Mouse (Mus musculus) layer of hippocampus, postnatal 10 days (tissue): ENCODE measurements around the gene Glis1. TPM values are rescaled to one million over a fixed set of nuclear protein-coding genes. Genes with fewer than 3 reads are reported as not detected.

Experiments used
- DNase-seq, 2 experiments: peaks; one replicate each; pipeline ENCODE4 v3.0.0; 2021; ENCODE audit warnings: low spot score in 2 of 2
- total RNA-seq, 2 experiments: library from RNA; stranded (reverse); gene quantifications; 2 replicates each; pipeline ENCODE4 v1.2.3; 2021

Gene Glis1
- total RNA-seq, 2 experiments from 2014 or later: 1.1 to 2.4 TPM

DNA sequence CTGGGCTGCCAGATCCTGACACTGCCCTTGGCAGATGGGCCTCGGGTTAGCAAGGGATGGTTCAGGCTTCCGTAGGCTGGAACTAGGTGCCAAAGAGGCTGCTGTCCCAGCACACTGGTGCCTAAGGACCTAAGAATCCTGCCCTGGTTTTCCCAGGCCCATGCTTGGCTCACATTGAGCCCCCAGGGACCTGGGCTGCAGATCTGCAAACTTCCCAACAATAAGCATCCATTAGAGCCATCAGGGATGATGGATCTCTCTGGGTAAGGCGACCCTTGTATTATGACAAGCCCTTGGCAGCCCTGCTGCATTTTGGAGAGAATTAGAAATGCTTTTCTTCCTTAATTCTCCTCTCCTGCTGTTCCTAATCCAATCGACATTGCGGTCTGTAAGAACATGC, 187.0 kb downstream of the Glis1 start:
- no peak for DNase-seq

- DNase-seq: no peak
Measured at GRCm38 (mm10) chr4:107622296-107622695, 187.9 kb downstream of the Glis1 start.

DNA sequence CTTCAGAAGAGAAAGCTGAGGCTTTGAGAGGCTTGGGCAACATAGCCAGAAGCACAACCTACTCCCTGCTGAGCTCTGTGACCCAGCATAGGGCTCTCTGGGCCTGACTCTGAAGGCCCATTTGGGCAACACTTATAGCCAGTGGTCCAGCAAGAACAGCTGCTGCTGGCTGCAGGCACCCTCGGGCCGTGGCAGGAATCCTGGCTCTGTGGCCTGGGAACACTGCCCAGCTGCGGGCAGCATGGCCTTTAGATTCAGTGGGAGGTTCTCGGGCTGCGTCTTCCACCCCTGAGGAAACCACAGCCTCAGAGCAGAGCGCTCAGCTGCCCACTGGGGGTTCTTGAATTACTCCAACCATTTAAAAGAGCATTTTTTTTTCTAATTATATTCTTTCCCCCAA, 189.5 kb downstream of the Glis1 start:
- DNase-seq: no peak

DNA sequence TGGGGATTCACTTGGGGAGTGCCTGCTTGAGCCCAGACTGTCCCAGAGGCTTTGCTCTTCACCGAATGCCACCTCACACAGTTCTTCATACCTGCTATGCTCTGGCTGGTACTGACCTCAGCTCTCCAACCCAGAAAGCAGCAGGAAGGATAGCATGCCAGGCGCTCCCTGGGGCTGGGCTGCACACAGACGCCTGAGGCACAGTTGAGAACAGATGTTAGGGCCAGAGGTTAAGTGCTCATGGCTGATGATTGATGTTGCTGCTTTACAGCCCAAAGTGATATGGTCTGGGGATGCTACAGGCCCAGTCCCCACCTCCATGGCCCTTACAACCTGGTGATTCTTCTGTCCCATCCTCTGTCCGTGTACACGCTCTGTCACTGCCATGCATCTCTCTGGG, 190.6 kb downstream of the Glis1 start:
- DNase-seq: no peak

- no peak for DNase-seq
Measured at GRCm38 (mm10) chr4:107628226-107628625, 193.8 kb downstream of the Glis1 start.

GRCm38 (mm10) chr4:107628921-107629411, 194.6 kb downstream of the Glis1 start:
- no peak for DNase-seq

- no peak for DNase-seq
Measured at GRCm38 (mm10) chr4:107634631-107635030, 200.2 kb downstream of the Glis1 start.

- no peak for DNase-seq
Measured at GRCm38 (mm10) chr4:107636099-107636498, 201.7 kb downstream of the Glis1 start.

DNA sequence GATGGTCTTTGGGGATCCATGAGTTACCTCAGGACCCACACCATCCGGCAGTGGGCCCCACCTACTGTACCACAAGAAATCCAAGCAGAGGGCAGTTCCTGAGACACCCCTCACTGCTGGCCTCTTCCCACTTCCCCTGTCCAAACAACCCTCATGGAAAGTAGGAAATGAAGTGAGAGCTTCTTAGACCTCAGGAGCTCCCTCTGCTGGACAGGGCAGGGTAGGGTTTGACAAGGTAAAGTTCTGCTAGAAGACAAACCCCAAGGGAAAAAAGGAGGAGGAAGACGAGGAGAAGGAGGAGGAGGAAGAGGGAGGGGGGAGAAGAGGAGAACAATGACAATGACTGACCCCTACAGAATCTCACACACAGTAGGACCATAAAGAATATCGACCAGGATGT, 203.3 kb downstream of the Glis1 start:
- peak; percentile 29 to 40 for DNase-seq

GRCm38 (mm10) chr4:107638303-107638702, 203.9 kb downstream of the Glis1 start:
- no peak for DNase-seq

DNA sequence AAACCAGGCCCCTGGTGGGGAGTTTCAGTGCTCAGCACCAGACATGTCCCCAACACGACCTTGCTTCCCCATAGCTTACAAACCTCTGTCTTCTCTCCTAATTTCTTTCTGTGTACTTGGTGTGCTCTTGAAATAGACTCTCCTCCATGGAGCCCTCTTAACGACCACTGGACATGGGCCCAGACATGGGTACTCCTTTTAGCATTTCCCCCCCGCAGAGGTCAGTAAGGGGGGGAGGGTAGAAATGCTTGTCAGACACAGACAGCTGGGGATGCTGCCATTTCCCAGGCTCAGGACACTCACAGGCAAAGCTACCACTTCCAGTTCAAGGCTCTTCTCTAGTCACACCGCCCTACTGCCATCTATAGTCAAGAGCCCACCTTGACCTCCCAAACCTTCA, 207.2 kb downstream of the Glis1 start:
- no peak for DNase-seq

DNA sequence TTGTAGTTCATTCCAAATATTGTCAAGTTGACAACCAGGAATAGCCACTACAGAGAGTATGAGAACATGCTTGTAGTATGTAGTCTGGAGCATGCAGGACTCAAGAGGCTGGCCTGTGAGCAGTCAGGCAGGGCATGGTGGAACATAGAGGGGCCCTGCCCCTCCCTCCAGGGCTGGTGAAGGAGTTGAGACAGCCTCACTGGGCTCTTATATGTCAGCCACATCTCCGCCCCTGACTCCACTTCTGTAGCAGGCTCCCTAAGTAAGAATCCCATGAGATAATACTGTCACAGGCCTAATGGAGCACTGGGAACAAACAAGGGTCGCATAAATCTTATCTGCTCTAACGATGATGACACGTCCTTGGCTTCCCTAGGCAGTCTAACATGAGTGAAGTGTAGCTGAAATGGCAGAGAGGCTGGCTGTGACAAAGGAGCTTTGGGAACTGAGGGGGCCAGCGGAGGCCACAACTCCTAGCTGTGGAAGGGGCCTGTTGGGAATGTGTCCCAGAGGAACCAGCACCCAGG, 214.6 kb downstream of the Glis1 start:
- DNase-seq: no peak

DNA sequence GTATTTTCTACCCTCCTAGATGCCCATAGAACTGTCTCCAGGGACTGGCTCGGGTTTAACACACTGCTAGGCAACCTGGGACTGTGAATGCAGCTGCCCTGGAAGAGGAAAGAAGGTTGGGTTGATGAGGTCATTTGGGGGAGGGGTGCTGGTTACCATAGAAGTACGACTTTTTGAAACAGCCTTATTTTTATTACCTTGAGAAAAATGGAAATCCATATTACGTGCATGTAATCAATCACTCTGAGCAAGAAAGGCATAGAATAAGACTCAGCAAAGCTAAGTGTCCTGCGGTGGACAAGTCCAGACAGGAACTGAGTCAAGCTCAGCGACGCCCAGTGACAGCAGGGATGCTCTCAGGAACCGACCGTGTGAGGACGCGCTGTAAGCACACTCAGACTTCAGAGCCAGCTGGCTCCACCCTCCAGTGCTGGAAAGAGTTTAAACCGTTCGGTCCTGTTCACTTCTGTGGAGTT, 216.7 kb downstream of the Glis1 start:
- peak in 1 of 2 experiments; percentile 29 for DNase-seq

DNA sequence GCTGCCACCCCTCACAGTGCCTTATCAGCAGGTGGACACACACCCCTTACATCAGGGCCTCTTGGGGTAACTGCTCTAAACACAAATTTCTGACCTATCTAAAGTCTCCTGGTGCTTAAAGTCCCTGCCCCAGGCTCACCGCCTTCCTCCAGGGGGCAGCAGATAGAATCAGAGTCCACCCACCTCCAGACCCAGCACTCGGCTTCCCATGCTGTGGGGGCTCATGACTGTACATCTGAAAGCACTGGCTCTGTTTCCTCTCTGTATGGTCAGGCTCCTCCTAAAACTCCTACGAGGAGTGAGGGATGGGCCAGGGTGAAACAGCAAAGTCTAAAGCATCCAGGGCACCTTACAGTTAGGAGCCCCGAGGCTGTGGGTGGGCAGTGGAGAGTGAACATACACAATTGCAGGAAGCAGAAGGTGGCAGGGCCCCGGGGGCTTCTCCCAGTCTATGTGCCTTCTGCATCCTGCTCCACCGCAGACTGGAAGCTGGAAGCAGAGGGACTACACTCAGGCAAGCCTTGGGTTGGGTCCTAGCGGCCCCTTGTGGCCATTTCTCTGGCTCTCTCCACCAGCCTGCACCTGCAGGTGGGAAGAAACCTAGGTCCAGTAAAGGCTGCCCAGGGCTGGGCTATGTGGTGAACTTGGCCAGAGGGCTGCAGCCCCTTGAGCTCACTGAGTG, 218.3 kb downstream of the Glis1 start:
- DNase-seq: peak; percentile 88 to 92

DNA sequence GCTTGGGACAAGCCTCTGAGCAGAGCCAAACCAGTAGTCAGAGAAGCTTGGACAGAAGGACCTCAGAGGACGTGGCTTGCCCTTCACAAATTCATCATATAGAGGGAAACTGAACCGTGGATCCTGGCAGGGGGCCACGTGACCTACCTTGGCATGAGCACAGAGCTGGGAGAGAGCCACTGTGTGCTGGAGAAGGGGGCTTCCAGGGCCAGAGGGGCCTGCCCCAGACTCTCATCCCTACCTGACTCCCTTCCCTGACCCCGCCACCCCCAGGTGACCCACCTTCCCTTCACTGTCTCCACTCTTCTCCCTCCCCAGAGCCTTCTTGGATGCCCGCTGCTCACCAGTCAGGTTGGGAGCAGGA, 218.9 kb downstream of the Glis1 start:
- no peak for DNase-seq

DNA sequence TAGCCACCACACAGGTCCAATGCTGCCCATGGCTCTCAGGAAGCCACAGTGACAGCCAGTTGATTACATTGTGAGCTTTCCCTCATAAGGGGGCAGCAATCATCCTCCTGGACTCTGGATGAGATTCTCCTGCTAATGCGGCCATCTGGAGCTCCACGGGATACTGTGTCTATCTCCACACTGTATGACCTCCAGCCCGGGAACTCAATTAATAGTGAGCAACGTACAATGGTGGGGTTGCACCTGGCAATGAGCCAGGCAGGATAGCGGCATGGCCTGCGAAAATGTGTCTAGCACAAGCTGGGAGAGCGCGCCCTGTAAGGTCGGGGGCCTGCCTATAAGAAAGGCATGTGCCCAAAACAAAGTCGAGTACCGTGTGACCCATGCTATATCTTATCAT, 226.3 kb downstream of the Glis1 start:
- no peak for DNase-seq

- no peak for DNase-seq
Measured at GRCm38 (mm10) chr4:107668514-107668913, 234.1 kb downstream of the Glis1 start.

DNA sequence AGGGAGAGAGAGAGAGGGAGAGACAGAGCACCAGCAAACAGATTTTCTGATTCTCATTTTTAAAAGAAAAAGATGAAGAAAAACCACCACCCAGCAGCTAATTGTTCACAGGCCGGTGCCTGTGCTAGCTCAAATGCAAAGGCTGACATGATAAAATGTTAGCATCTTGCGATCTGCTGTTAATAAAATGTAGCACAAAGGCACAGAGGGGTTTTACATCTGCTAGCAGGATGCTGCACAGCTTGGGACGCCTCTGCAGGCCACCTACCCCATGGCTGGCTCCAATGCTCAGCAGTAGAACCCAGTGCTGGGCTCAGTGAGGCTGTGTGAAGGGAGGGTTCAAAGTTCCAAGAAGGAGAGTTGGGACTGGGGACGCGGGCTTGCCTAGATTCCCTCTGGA, 236.3 kb downstream of the Glis1 start:
- no peak for DNase-seq

GRCm38 (mm10) chr4:107673638-107674321, 239.4 kb downstream of the Glis1 start:
- peak; percentile 89 for DNase-seq

DNA sequence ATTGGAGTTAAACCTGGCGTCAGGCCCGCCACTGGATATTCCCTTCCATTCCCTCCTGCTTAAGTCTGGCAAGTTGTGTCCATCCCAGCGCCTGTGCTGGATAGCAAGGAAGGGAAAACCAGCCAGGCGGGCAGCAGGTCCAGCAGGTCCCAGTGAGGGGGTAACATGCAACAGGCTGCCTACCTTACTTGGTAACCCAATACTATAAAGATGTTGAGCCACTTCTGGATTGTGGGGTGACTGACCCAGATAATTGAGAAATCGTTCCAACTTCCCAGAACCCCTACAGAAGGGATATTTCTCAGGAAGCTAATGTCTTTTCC, 239.9 kb downstream of the Glis1 start:
- DNase-seq: no peak

- no peak for DNase-seq
Measured at GRCm38 (mm10) chr4:107675645-107676044, 241.3 kb downstream of the Glis1 start.

GRCm38 (mm10) chr4:107680311-107681098, 246.1 kb downstream of the Glis1 start:
- no peak for DNase-seq
